Mouse (Mus musculus) limb, embryonic 11.5 days (tissue): ENCODE measurements at regions not wholly inside any gene's neighbourhood (a gene's known extent, or its start where the extent isn't known, plus 50 kb on each side); places are given as distances from the start of the nearest gene placed in this dataset.

ENCODE experiments used
- ATAC-seq: fragments of 200-750 bp; cut with Nextera tagmentation; 2 replicates; pipeline ENCODE4 v1.8.0; 2017; ENCODE audit warnings: low read depth; ENCODE audit not compliant: insufficient number of reproducible peaks, low FRiP score, low TSS enrichment
- DNase-seq: peaks from one replicate; pipeline ENCODE4 v3.0.0-alpha.2; 2015; ENCODE audit warnings: low spot score
- H3K27ac ChIP-seq: fragments of 300-500 bp; sonication (generic); replicated peaks from 2 replicates; pipeline ENCODE4 v1.5.1; 2014; ENCODE audit warnings: low read depth, mild to moderate bottlenecking, low read length
- H3K27me3 ChIP-seq: fragments of 300-500 bp; sonication (generic); 2 replicates; pipeline ENCODE4 v1.6.1; 2014; ENCODE audit warnings: mild to moderate bottlenecking, low read length, mixed read lengths; ENCODE audit not compliant: control insufficient read depth, insufficient read depth
- H3K36me3 ChIP-seq: fragments of 300-500 bp; sonication (generic); 2 replicates; pipeline ENCODE4 v1.6.1; 2014; ENCODE audit warnings: mild to moderate bottlenecking, low read length, moderate library complexity, mixed read lengths; ENCODE audit not compliant: control insufficient read depth, insufficient read depth
- H3K4me1 ChIP-seq: fragments of 300-500 bp; sonication (generic); 2 replicates; pipeline ENCODE4 v1.6.1; 2014; ENCODE audit warnings: low read length, mixed read lengths; ENCODE audit not compliant: control insufficient read depth, insufficient read depth
- H3K4me2 ChIP-seq: fragments of 300-500 bp; sonication (generic); 2 replicates; pipeline ENCODE4 v1.6.1; 2014; ENCODE audit warnings: low read depth, mild to moderate bottlenecking, moderate library complexity; ENCODE audit not compliant: severe bottlenecking
- H3K4me3 ChIP-seq: fragments of 300-500 bp; sonication (generic); 2 replicates; pipeline ENCODE4 v1.5.1; 2014; ENCODE audit warnings: low read depth, low read length
- H3K9ac ChIP-seq: fragments of 300-500 bp; sonication (generic); 2 replicates; pipeline ENCODE4 v1.6.1; 2014; ENCODE audit warnings: mild to moderate bottlenecking, low read length
- H3K9me3 ChIP-seq: fragments of 300-500 bp; sonication (generic); 2 replicates; pipeline ENCODE4 v1.6.1; 2016; ENCODE audit warnings: low read length; ENCODE audit not compliant: control insufficient read depth
- WGBS: fragments of 180-500 bp; shearing (Covaris S2); extraction: QIAGEN DNeasy Blood & Tissue Kit; methylation state at CpG from one replicate; pipeline ENCODE4 v1.1.7; 2014; 5-methylcytosine and 5-hydroxymethylcytosine counted together

- H3K9me3 ChIP-seq: no peaks in the 10 kb centered on the region
- H3K4me3 ChIP-seq: no peak overlapping the region
- DNase-seq: no peak
- H3K4me2 ChIP-seq: no peak overlapping the region
- no peak overlapping the region for H3K27ac ChIP-seq
- WGBS: 60% methylated on average over 6 of the region's 6 CpGs
- H3K36me3 ChIP-seq: no peaks in the 10 kb centered on the region
- H3K4me1 ChIP-seq: no peaks in the 10 kb centered on the region
- H3K9ac ChIP-seq: no peak overlapping the region
- ATAC-seq: no peak
- no peaks in the 10 kb centered on the region for H3K27me3 ChIP-seq
These were observed 613.0 kb upstream of the A1bg start for GRCm38 (mm10) chr15:61535644-61536331.

- H3K4me1 ChIP-seq: no peaks in the 10 kb centered on the region
- H3K27ac ChIP-seq: no peak overlapping the region
- H3K4me3 ChIP-seq: no peak overlapping the region
- H3K9ac ChIP-seq: no peak overlapping the region
- ATAC-seq: no peak
- WGBS: 78% methylated on average over 6 of the region's 6 CpGs
- H3K4me2 ChIP-seq: no peak overlapping the region
- H3K36me3 ChIP-seq: no peaks in the 10 kb centered on the region
- H3K27me3 ChIP-seq: no peaks in the 10 kb centered on the region
- DNase-seq: no peak
- no peaks in the 10 kb centered on the region for H3K9me3 ChIP-seq
These were observed 612.4 kb upstream of the A1bg start for GRCm38 (mm10) chr15:61535180-61535579.

- Histone ChIP-seq H3K9me3 (no peaks in the 10 kb centered on the region), H3K4me2 (no peak overlapping the region), H3K27ac (no peak overlapping the region), H3K4me1 (no peaks in the 10 kb centered on the region), H3K36me3 (no peaks in the 10 kb centered on the region), H3K9ac (no peak overlapping the region), H3K4me3 (no peak overlapping the region), H3K27me3 (no peaks in the 10 kb centered on the region)
- WGBS: 90% methylated on average over 7 of the region's 7 CpGs
- ATAC-seq (no peak), DNase-seq (no peak)
These were observed 610.0 kb upstream of the A1bg start for GRCm38 (mm10) chr15:61532808-61533207.

- Histone ChIP-seq H3K9me3 (no peaks in the 10 kb centered on the region), H3K4me1 (no peaks in the 10 kb centered on the region), H3K4me3 (no peak overlapping the region), H3K4me2 (no peak overlapping the region), H3K27me3 (no peaks in the 10 kb centered on the region), H3K9ac (no peak overlapping the region), H3K36me3 (no peaks in the 10 kb centered on the region), H3K27ac (no peak overlapping the region)
- DNase-seq (no peak), ATAC-seq (no peak)
- 91% methylated on average over 2 of the region's 2 CpGs for WGBS
These were observed 609.2 kb upstream of the A1bg start for GRCm38 (mm10) chr15:61532040-61532439.

- Histone ChIP-seq H3K36me3 (no peaks in the 10 kb centered on the region), H3K4me3 (no peak overlapping the region), H3K9me3 (no peaks in the 10 kb centered on the region), H3K9ac (no peak overlapping the region), H3K27ac (no peak overlapping the region), H3K27me3 (no peaks in the 10 kb centered on the region), H3K4me1 (no peaks in the 10 kb centered on the region), H3K4me2 (no peak overlapping the region)
- ATAC-seq: no peak
- DNase-seq: no peak
- WGBS: 90% methylated on average over 2 of the region's 2 CpGs
These were observed 600.2 kb upstream of the A1bg start for GRCm38 (mm10) chr15:61523036-61523435.

GRCm38 (mm10) chr15:61517265-61517664 is 594.5 kb upstream of the A1bg start:
- WGBS: 47% methylated on average over 1 of the region's 1 CpGs
- Histone ChIP-seq H3K27me3 (no peaks in the 10 kb centered on the region), H3K4me1 (no peaks in the 10 kb centered on the region), H3K9me3 (no peaks in the 10 kb centered on the region), H3K36me3 (no peaks in the 10 kb centered on the region), H3K4me2 (no peak overlapping the region), H3K9ac (no peak overlapping the region), H3K27ac (no peak overlapping the region), H3K4me3 (no peak overlapping the region)
- DNase-seq (no peak), ATAC-seq (no peak)

- no peak overlapping the region for H3K9ac ChIP-seq
- 90% methylated on average over 1 of the region's 1 CpGs for WGBS
- no peak overlapping the region for H3K4me3 ChIP-seq
- no peaks in the 10 kb centered on the region for H3K9me3 ChIP-seq
- H3K4me1 ChIP-seq: no peaks in the 10 kb centered on the region
- H3K27me3 ChIP-seq: no peaks in the 10 kb centered on the region
- no peak overlapping the region for H3K27ac ChIP-seq
- ATAC-seq (no peak), DNase-seq (no peak)
- H3K4me2 ChIP-seq: no peak overlapping the region
- H3K36me3 ChIP-seq: no peaks in the 10 kb centered on the region
These were observed 591.5 kb upstream of the A1bg start for GRCm38 (mm10) chr15:61514324-61514723.

GRCm38 (mm10) chr15:61508806-61509205 is 586.0 kb upstream of the A1bg start:
- WGBS: 91% methylated on average over 6 of the region's 6 CpGs
- no peaks in the 10 kb centered on the region for H3K27me3 ChIP-seq
- ATAC-seq: no peak

GRCm38 (mm10) chr15:61506361-61506897 is 583.6 kb upstream of the A1bg start:
- ATAC-seq (no peak), DNase-seq (no peak)
- H3K9me3 ChIP-seq: no peaks in the 10 kb centered on the region
- WGBS: 81% methylated on average over 6 of the region's 6 CpGs
- H3K27ac ChIP-seq: no peak overlapping the region
- H3K4me3 ChIP-seq: no peak overlapping the region
- no peaks in the 10 kb centered on the region for H3K4me1 ChIP-seq
- no peak overlapping the region for H3K9ac ChIP-seq
- H3K27me3 ChIP-seq: no peaks in the 10 kb centered on the region
- no peaks in the 10 kb centered on the region for H3K36me3 ChIP-seq
- no peak overlapping the region for H3K4me2 ChIP-seq

More at GRCm38 (mm10) chr15:61508806-61509205, 586.0 kb upstream of the A1bg start:
- no peaks in the 10 kb centered on the region for H3K36me3 ChIP-seq
- DNase-seq: no peak
- H3K9me3 ChIP-seq: no peaks in the 10 kb centered on the region
- no peak overlapping the region for H3K4me2 ChIP-seq
- H3K4me1 ChIP-seq: no peaks in the 10 kb centered on the region
- H3K9ac ChIP-seq: no peak overlapping the region
- H3K4me3 ChIP-seq: no peak overlapping the region
- H3K27ac ChIP-seq: no peak overlapping the region
